Mouse (Mus musculus): Measurements from ENCODE around the gene Rnf135. TPM values are rescaled to one million over a fixed set of nuclear protein-coding genes. Genes with fewer than 3 reads are reported as not detected.
"Not testable (repeated sequence)": the region's sequence is repeated elsewhere in the genome, so short reads cannot be mapped to it uniquely, and the experiment has no call there.

Rnf135 gene
- total RNA-seq, 2 experiments from 2014 or later, result 1.7 to 3.5 TPM

- no peak for DNase-seq
These were observed 18.6 kb downstream of the Rnf135 start for GRCm38 (mm10) chr11:80202296-80202695.

- DNase-seq, result no peak
These were observed 20.4 kb downstream of the Rnf135 start for GRCm38 (mm10) chr11:80204037-80204436.

- no peak for DNase-seq
These were observed 21.3 kb downstream of the Rnf135 start for GRCm38 (mm10) chr11:80204941-80205340.

GRCm38 (mm10) chr11:80208465-80208859 lies 24.8 kb downstream of the Rnf135 start:
- DNase-seq, result no peak

- peak; percentile 94 for DNase-seq
These were observed 25.5 kb downstream of the Rnf135 start, which contains the start of gene Rhot1 for GRCm38 (mm10) chr11:80208860-80209800. Gene Rhot1, plus strand, starts transcription at chr11:80209019.

- no peak for DNase-seq
These were observed 26.7 kb downstream of the Rnf135 start for GRCm38 (mm10) chr11:80210321-80210720.

- no peak for DNase-seq
These were observed 28.6 kb downstream of the Rnf135 start for GRCm38 (mm10) chr11:80212282-80212681.

- DNase-seq, result no peak
These were observed 31.6 kb downstream of the Rnf135 start for GRCm38 (mm10) chr11:80215291-80215690.

- DNase-seq, result no peak
These were observed 35.1 kb downstream of the Rnf135 start for GRCm38 (mm10) chr11:80218657-80219293.

- not testable (repeated sequence) for DNase-seq
These were observed 46.4 kb downstream of the Rnf135 start for GRCm38 (mm10) chr11:80230066-80230465.

- no peak for DNase-seq
These were observed 53.6 kb downstream of the Rnf135 start for GRCm38 (mm10) chr11:80237278-80237677.

GRCm38 (mm10) chr11:80238306-80238705 lies 54.7 kb downstream of the Rnf135 start:
- DNase-seq, result no peak

GRCm38 (mm10) chr11:80247026-80247425 lies 63.4 kb downstream of the Rnf135 start:
- no peak for DNase-seq

GRCm38 (mm10) chr11:80248531-80248930 lies 64.9 kb downstream of the Rnf135 start:
- DNase-seq, result no peak

Other genes with a start within 250 kb of the Rnf135 start
- gene Utp6, start 221.5 kb upstream of the Rnf135 start, total RNA-seq (2021), result 10 to 100 TPM; 24.6 to 26.0 TPM
- gene Suz12, start 190.7 kb upstream of the Rnf135 start, total RNA-seq (2021), result 10 to 100 TPM; 16.9 to 17.6 TPM
- gene Crlf3, start 102.9 kb upstream of the Rnf135 start, total RNA-seq (2021), result 1 to 10 TPM; 6.6 to 7.7 TPM
- gene Atad5, start 94.5 kb upstream of the Rnf135 start, total RNA-seq (2021), result under 1 TPM; 0.72 to 0.99 TPM
- gene Tefm, start 41.7 kb upstream of the Rnf135 start, total RNA-seq (2021), result 10 to 100 TPM; 16.3 to 21.5 TPM
- 1 to 10 TPM; 5.0 to 6.0 TPM for gene Adap2, start 29.7 kb upstream of the Rnf135 start, total RNA-seq (2021)
- 10 to 100 TPM; 37.8 to 40.5 TPM for gene Rhot1, start 25.2 kb downstream of the Rnf135 start, total RNA-seq (2021)
- 1 to 10 TPM; 6.9 to 7.1 TPM for gene Rhbdl3, start 117.1 kb downstream of the Rnf135 start, total RNA-seq (2021)
- gene 5730455P16Rik, start 194.2 kb downstream of the Rnf135 start, total RNA-seq (2021), result 10 to 100 TPM; 28.9 to 30.8 TPM
- 10 to 100 TPM; 48.3 to 54.5 TPM for gene Zfp207, start 199.4 kb downstream of the Rnf135 start, total RNA-seq (2021)
- gene Psmd11, start 244.8 kb downstream of the Rnf135 start, total RNA-seq (2021), result 100 to 1,000 TPM; 114 to 151 TPM

Measured in gastrocnemius, postnatal 25 days (tissue).